Mouse (Mus musculus) monocyte, adult 5-6 weeks (primary cell): ENCODE data around the gene Ccdc57. TPM values are rescaled to one million over a fixed set of nuclear protein-coding genes. Genes with fewer than 3 reads are reported as not detected.
A peak's percentile ranks its signal among the peaks of the same experiment; 100 is the strongest.

Experiments used
- ATAC-seq: fragments of 153-309, 156-312 bp; replicated peaks from 2 replicates; pipeline ENCODE4 v1.8.0; 2017; ENCODE audit warnings: mild to moderate bottlenecking; ENCODE audit not compliant: low TSS enrichment, insufficient number of reproducible peaks, severe bottlenecking, poor library complexity, low FRiP score
- total RNA-seq: library from RNA; stranded (forward); fragments of 200-1000, 200-491, 200-594 nt; gene quantifications from 3 replicates; pipeline ENCODE4 v1.2.3, GENCODE M21; 2017

Ccdc57 gene
- total RNA-seq, 1 experiment from 2014 or later: 0.57 TPM

DNA sequence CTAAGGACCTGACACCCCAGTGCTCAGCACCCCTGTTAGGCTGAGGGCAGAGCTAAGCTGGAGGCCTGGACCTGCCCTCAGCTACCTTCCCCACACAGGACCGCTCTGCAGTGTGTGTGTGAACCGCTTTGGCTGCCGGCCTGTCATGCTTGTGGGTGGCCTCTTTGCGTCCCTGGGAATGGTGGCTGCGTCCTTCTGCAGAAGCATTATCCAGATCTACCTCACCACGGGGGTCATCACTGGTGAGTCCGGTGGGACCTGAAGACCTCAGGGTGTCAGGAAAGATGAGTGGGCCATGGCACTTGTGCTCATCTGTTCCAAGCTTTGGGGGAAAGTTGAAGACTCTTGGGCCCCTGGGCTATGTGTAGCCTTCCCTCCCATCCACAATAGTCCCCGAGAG, 23.0 kb upstream of the Ccdc57 start:
- ATAC-seq: no peak

DNA sequence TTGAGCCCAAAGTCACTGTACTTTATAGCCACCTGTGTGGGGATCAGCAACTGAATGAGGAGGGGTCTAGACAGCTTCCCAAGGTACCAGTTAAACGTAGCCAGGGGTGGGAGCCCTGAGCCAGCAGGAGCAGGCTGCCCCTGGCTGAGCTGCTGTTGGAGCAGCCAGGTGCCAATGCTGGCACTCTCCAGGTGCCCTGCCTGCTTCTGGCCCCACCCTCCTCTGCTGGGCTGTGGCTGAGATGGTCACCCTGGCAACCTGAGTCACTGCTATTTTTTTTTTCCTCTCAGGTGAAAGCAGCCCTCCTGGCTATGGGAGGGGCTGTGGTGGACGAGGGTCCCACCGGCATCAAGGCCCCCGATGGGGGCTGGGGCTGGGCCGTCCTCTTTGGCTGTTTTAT, 22.3 kb upstream of the Ccdc57 start:
- no peak for ATAC-seq

DNA sequence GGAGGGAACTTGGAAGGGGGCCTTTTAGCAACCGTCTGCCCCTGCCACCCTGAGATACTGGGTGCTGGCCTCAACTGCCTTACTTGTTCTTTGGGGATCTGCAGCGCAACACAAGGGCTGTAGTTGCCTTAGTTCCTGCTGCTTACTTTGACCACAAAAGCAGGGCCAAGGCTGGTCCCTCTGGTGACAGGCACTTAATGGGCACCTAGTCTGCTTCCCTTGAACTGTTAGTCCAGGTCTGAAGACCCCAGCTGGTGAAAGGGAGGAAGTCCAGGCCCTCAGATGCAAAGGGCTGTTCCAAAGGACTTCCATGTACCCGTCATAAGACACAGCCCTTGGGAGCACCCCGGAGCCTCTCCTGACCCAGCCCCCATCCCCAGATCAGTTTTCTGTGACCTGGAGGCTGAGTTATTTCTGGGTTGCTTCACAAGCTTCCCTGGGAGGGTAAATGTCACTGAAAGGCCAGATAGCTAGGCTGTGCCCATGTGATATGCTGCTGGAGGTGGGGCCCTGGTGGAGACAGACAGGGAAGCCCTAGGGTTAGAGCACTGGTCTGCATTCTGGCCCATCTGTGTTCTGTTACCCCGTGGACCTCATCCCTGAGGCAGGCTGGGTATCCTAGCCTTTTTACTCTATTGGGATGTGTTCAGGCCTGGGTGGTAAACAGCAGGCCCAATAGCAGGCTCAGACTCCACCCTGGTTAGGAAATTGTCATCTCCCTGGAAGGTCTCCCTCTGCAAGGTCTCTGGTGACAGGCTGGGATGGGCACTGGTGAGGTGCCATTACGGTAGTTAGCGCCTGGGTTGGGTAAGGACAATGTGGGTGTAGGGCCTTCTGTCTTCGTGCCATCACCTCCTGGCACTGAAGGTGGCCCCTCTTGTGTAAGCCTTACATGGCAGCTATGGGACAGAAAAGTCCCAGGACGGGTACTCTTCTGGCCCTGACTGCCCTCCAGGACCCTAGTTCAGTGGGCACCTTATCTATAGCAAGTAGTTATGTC, 19.4 kb upstream of the Ccdc57 start:
- ATAC-seq: peak; percentile 7

GRCm38 (mm10) chr11:120951237-120951636, 18.6 kb upstream of the Ccdc57 start:
- no peak for ATAC-seq

GRCm38 (mm10) chr11:120950281-120951202, 17.9 kb upstream of the Ccdc57 start:
- ATAC-seq: peak; percentile 76

DNA sequence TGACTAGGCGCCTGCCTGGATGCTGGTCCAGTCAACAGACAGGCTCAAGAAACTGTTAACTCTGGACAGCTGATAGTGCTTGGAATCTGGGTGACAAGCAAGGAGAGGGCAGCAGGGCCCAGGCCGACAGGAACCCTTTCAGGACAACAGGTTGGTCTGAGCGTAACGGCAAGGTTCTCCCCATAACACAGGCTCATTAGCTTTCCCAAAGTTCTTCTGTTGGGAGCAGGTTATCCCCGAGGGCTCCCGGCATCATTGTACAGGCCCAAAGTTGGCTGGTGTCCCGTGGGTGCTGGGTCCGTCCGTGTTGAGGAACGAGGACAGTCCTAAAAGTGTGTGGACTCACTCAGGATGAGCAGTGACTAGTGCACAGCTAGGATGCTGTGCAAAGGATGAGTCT, 17.2 kb upstream of the Ccdc57 start:
- ATAC-seq: no peak

DNA sequence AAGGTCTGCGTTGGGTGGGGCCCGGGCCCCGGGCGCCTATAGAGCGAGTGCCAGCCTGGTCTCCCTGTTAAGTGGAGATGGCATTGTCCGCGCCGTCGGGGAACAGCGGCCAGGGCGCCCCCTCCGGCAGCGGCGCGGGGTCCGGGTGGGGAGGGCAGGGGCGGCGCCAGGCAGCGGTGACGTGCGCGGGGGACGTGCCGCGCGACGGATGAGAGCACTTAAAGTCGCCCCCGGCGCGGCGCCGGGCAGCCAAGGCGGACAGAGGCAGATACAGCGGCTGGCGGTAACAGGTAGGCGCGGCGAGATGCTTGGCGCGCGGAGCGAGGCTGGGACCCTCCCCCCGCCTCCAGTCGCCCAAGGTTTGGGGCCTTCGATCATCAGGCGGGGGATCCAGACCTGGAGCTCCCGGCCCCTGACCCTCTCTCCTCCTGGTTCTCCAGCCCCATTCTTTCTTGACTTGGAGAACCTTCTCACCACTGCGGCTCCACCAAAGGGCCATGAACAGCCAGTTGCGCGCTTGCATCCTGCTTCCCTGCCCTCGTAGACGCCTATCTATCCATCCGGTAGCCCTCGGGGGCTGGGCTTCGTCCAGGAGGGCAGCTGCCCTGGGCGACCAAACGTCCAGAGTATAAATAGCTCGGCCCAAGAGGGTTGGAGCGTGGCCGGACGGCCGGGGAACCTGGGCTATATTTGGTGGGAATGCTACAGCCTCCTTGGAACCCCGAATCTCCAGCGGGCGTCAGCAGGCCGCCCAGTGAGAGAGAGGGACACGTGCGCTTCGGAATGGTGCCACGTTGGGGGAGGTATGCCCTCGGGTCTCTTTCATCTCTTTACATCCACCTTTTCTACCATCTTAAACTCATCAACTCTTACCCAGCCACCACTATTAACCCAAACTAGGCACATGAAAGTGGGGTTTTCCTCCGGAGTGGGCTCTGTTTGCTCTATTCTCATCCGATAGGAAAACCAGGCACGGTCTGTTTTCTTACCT, 16.5 kb upstream of the Ccdc57 start:
- ATAC-seq: 0 out of 2 replicates have a peak, but pooled peaks have one; percentile 3

DNA sequence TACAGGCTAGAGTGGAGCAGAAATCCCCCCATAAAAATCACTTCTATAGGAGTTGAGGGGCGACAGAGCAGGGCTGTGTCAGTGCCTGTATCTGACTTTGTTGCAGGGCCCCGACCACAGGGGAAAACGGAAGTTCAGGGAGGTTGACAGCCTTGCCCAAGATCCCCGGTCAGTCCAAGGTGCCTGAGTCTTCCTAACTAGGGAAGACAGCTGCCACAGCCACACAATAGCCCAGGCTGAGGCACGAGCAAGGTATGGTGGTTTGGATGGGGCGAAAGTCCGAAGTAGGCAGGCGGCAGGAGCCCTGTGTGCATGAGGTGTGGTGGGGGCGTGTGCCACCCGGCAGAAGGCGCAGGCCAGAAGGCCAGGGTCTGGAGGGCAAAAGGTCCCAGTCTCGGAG, 15.7 kb upstream of the Ccdc57 start, which contains the start of gene Slc16a3:
Gene Slc16a3 (plus strand): TSS at position 153 of the 400 bp plus-strand sequence.
- ATAC-seq: peak; percentile 45

DNA sequence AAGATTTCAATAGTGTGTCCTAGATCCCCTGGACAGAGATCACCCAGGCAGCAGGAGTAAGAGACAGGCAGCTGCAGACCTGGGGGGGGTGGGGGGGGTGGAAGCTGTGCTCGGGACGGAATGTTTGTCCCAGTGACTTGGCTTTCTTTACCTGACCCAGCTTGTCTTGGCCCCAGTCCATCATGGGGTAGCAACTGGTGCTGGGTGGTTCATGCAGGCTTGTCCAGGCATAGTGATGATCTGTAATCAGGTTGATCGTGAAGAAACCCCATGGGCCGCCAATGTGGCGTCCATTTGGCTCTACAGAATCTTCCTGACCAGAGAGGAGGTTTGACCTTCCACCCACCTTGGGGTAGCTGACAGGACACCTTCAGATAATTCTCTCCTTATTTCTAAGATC, 13.3 kb upstream of the Ccdc57 start:
- ATAC-seq: no peak

DNA sequence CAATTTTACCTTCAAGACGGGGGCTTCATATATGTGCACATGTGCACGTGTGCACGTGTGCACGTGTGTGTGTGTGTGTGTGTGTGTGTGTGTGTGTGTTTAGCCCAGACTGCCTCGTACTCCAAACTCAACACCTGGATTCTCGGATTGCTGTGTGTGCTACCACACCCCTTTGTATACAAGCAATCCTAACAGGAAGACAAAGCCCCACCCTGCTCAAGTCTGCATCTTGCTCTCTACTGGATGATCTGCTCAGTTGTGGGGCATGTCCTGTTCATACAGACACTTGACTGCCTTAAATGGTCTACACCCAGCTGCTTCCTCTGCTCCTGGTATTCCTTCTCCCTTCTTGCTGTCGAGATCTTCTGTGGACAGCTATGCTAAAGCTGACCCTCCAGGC, 12.6 kb upstream of the Ccdc57 start:
- ATAC-seq: no peak

DNA sequence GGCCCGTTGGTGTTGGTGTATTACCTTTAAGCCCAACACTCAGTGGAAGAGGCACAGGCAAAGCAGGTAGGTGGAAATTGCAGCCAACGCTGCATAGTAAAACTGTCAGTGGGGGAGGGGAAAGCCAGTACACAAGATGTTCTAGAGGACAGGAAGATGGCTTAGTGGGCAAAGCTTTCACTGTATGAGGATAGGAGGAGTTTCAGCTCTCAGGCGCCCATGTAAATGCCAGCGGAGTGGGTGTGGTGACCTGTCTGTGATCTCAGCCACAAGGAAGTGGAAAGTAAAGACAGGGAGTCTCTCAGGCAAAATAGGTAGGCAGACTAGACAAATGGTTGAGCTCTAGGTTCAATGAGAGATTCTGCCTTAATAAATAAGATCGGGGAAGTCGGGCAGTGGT, 8.3 kb upstream of the Ccdc57 start:
- peak; percentile 76 for ATAC-seq

DNA sequence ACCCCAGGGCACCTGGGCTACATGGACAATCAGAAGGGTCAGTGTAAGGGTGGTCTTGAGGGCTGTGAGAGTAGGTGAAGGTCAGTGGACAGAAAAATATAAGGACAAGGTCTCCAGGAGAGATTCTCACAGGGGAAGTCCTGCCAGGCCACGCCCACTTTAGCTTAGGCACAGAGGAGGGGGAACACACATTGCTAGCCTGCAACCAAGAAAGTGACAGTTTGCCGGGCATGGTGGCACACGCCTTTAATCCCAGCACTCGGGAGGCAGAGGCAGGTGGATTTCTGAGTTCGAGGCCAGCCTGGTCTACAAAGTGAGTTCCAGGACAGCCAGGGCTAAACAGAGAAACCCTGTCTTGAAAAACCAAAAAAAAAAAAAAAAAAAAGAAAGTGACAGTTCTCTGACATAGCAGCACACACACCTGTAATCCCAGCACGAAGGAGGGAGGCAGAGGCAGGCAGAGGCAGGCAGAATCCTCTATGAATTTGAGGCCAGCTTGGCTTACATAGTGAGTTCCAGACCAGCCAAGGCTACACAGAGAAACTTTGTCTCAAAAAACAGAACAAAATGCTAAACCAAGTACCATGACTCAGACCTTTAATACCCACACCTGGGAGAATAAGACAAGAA, 7.2 kb upstream of the Ccdc57 start:
- no peak for ATAC-seq

GRCm38 (mm10) chr11:120938795-120939194, 6.1 kb upstream of the Ccdc57 start:
- peak; percentile 91 for ATAC-seq

DNA sequence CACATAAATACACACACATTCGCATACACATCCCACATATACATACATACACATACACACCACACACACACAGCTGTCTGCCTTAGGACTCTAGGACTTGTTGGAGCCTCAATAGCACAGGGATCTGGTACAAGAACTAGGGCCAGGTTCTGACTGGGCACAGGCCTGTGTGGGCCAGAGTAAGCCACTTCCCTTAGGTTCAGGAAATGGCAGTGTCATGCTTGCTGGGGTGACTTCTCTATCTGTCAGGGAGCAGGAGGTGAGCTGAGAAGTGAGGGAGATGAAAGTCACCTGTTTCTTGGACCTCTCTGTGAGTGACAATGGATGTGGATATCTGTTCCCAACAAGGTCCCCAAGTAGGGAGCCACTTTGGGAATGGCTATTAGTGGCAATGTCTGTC, 5.3 kb upstream of the Ccdc57 start:
- ATAC-seq: peak; percentile 47

- ATAC-seq: no peak
Observed at GRCm38 (mm10) chr11:120931479-120931878, 1.2 kb downstream of the Ccdc57 start.

DNA sequence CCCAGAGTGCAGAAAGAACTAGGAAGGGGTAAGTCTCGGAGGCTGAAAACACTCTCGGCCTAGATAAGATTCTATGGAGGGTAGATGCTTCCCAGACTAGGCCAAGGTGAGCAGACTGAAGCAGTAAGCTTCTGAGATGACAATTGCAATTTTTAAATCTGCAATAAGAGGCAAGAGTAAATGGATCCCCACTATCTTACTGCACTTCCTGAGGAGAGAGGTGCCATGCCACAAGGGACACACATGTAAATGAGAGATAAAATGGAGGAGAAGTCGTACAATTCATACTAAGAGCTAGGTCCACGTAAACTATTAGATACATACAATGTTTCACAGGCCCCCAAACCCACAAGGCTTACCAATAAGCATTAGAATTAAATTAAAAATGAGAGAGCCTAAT, 4.2 kb downstream of the Ccdc57 start:
- no peak for ATAC-seq

GRCm38 (mm10) chr11:120922528-120922927, 10.1 kb downstream of the Ccdc57 start:
- no peak for ATAC-seq

- ATAC-seq: no peak
Observed at GRCm38 (mm10) chr11:120917756-120918155, 14.9 kb downstream of the Ccdc57 start.
